Mouse (Mus musculus): ENCODE results near the gene Gm9046.
"Not testable (repeated sequence)": the region's sequence is repeated elsewhere in the genome, so short reads cannot be mapped to it uniquely, and the experiment has no call there.

DNA sequence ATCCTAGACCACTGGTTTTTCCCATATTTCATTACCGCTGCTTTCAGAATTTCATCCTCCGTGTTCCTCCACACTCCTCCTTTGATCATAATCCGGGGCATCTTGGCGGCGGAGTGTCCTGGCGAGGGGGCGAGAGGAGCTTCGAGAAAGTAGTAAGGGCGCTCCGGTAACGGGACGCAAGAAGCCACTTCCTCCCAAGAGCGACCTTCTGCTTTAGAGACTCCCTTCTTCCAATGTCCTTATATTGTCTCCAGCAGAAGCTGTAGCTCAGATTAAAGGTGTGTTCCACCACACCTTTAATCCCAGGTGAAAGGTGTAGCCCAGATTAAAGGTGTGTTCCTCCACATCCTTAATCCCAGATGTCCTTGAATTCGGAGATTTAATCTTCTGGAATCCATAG is 5.3 kb downstream of the Gm9046 start, which contains the start of gene Gm9045:
- TF ChIP-seq CTCF, POLR2A (IDR thresholded peaks at IDR 0.05; ENCODE audit: insufficient read depth, low read depth, low read length): not testable (repeated sequence)
